Mouse (Mus musculus) megakaryocyte, embryonic 14.5 days (primary cell): ENCODE data around the gene Gm20388. TPM values are rescaled to one million over a fixed set of nuclear protein-coding genes. Genes with fewer than 3 reads are reported as not detected.

ENCODE experiments used
- H3K27me3 ChIP-seq: replicated peaks from 2 replicates; pipeline ENCODE3; 2012; ENCODE audit warnings: inconsistent platforms
- H3K36me3 ChIP-seq: replicated peaks from 2 replicates; pipeline ENCODE3; 2012; ENCODE audit warnings: low read length, inconsistent platforms, mixed read lengths
- H3K4me1 ChIP-seq: 2 replicates; pipeline ENCODE4 v1.6.1; 2012; ENCODE audit warnings: inconsistent platforms
- H3K4me3 ChIP-seq: replicated peaks from 2 replicates; pipeline ENCODE3; 2012; ENCODE audit warnings: moderate library complexity, mild to moderate bottlenecking, inconsistent platforms
- H3K9me3 ChIP-seq: 2 replicates; pipeline ENCODE4 v1.6.1; 2012; ENCODE audit warnings: inconsistent platforms
- FLI1 ChIP-seq: IDR thresholded peaks from 2 replicates; pipeline ENCODE4 v1.6.1; 2012; ENCODE audit warnings: low read length, inconsistent platforms, mixed read lengths
- GATA1 ChIP-seq: IDR thresholded peaks from 3 replicates; pipeline ENCODE4 v1.6.1; 2012; ENCODE audit warnings: mixed read lengths, low read length, inconsistent platforms, borderline replicate concordance
- polyA plus RNA-seq: library from polyadenylated mRNA; stranded (reverse); fragments of >175 nt; gene quantifications from 2 replicates; pipeline ENCODE4 v1.2.3, GENCODE M21; 2012; ENCODE audit warnings: low replicate concordance; ENCODE audit not compliant: insufficient read depth

The Gm20388 gene
- polyA plus RNA-seq, 1 experiment, result 111 TPM

GRCm38 (mm10) chr8:120321724-120322123 is 411.1 kb downstream of the Gm20388 start:
- no peak for TF ChIP-seq GATA1
- peaks cover 16% of the 10 kb centered on the region for H3K27me3 ChIP-seq
- no peaks in the 10 kb centered on the region for H3K9me3 ChIP-seq
- no peaks in the 10 kb centered on the region for H3K36me3 ChIP-seq
- peaks cover 69% of the 10 kb centered on the region for H3K4me1 ChIP-seq
- no peak overlapping the region for H3K4me3 ChIP-seq

GRCm38 (mm10) chr8:120322956-120323448 is 412.4 kb downstream of the Gm20388 start:
- peaks cover 82% of the 10 kb centered on the region for H3K4me1 ChIP-seq
- peaks cover 5% of the 10 kb centered on the region for H3K36me3 ChIP-seq
- H3K9me3 ChIP-seq, result no peaks in the 10 kb centered on the region
- TF ChIP-seq FLI1, result no peak
- TF ChIP-seq GATA1, result no peak
- peak overlapping the region; percentile 16 for H3K4me3 ChIP-seq
- peaks cover 4% of the 10 kb centered on the region for H3K27me3 ChIP-seq

- Histone ChIP-seq H3K4me1 (peaks cover 88% of the 10 kb centered on the region), H3K9me3 (no peaks in the 10 kb centered on the region), H3K27me3 (no peaks in the 10 kb centered on the region), H3K4me3 (peak overlapping the region; percentile 59), H3K36me3 (peaks cover 17% of the 10 kb centered on the region)
- TF ChIP-seq GATA1, result no peak
- TF ChIP-seq FLI1, result no peak
These were observed 413.9 kb downstream of the Gm20388 start for GRCm38 (mm10) chr8:120324555-120324954.

DNA sequence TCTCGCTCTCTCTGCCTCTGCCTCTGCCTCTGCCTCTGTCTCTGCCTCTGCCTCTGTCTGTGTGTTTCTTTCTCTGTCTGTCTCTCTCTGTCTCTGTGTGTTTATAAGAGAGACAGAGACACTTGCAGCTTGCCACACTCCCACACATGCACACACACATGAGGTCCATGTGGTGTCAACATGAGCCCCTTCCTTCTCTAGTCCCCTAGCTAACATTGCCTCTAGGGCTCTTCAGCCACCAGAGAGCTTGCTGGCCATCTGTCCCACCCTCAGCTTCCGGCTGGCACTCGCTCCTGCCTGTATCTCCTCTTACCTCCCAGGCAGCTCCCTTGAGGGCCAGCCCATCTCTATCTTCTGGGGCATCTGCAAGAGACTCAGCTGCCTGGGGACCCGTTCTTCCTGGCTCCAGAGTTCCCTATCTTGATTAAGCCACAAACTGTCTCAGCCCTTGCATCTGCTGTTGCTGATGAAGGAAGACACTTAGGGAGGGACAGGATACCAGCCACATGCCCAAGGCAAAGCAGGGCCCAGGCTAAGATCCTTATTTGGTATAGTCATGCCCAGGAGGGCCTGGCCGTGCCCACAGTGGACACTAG is 414.6 kb downstream of the Gm20388 start:
- Histone ChIP-seq H3K27me3 (no peaks in the 10 kb centered on the region), H3K9me3 (no peaks in the 10 kb centered on the region), H3K36me3 (peaks cover 24% of the 10 kb centered on the region), H3K4me1 (peaks cover 88% of the 10 kb centered on the region), H3K4me3 (peak overlapping the region; percentile 67)
- TF ChIP-seq GATA1 (no peak), FLI1 (no peak)

DNA sequence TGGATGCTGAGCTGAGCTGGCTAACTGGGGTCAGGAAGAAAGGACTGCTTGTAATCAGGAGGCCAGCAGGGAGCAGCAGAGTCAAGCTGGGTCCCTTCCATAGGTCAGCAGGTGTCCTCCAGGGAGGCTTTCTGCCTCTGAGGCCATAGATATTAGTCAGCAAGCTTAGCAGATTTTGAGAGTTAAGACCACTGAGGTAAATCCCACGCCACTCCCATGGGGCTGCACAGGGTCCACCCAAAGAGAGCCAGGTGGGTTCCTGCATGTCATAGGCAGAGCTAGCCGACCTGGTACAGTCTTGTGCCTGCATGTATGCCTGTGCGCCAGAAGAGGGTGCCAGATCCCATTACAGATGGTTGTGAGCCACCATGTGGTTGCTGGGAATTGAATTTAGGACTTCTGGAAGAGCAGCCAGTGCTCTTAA is 416.5 kb downstream of the Gm20388 start:
- Histone ChIP-seq H3K36me3 (peaks cover 40% of the 10 kb centered on the region), H3K9me3 (no peaks in the 10 kb centered on the region), H3K4me1 (peaks cover 100% of the 10 kb centered on the region), H3K27me3 (no peaks in the 10 kb centered on the region), H3K4me3 (no peak overlapping the region)
- TF ChIP-seq FLI1 (no peak), GATA1 (no peak)

GRCm38 (mm10) chr8:120328361-120329022 is 417.9 kb downstream of the Gm20388 start:
- TF ChIP-seq FLI1 (no peak), GATA1 (no peak)
- Histone ChIP-seq H3K9me3 (no peaks in the 10 kb centered on the region), H3K36me3 (peaks cover 40% of the 10 kb centered on the region), H3K27me3 (no peaks in the 10 kb centered on the region), H3K4me1 (peaks cover 100% of the 10 kb centered on the region), H3K4me3 (peak overlapping the region; percentile 70)

- Histone ChIP-seq H3K4me1 (peaks cover 100% of the 10 kb centered on the region), H3K9me3 (no peaks in the 10 kb centered on the region), H3K36me3 (peaks cover 40% of the 10 kb centered on the region)
These were observed 418.5 kb downstream of the Gm20388 start for GRCm38 (mm10) chr8:120329030-120329748.

DNA sequence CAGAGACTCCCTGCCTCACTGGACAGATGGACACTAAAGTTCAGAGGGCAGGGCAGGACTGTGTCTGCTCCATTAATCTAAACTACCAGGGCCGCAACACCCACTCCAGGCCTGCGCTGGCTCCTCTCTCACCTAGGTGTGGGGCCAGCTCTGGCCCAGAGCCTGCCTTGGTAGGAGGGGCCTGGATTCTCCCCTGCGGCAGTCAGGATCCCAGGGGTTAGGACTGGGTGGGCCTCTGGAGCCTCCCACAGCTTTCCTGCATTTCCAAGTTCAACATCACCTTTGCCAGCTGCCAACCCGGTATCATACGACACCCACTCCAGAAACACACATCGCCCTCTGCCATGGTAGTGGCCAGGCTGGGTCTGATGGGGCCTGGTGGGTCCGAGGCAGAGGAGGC is 420.4 kb downstream of the Gm20388 start:
- Histone ChIP-seq H3K9me3 (no peaks in the 10 kb centered on the region), H3K36me3 (peaks cover 40% of the 10 kb centered on the region), H3K4me1 (peaks cover 100% of the 10 kb centered on the region), H3K27me3 (no peaks in the 10 kb centered on the region), H3K4me3 (peak overlapping the region; percentile 92)
- TF ChIP-seq GATA1 (no peak), FLI1 (no peak)

More at GRCm38 (mm10) chr8:120329030-120329748, 418.5 kb downstream of the Gm20388 start:
- Histone ChIP-seq H3K4me3 (peak overlapping the region; percentile 70), H3K27me3 (no peaks in the 10 kb centered on the region)
- TF ChIP-seq GATA1, result no peak
- TF ChIP-seq FLI1, result no peak

DNA sequence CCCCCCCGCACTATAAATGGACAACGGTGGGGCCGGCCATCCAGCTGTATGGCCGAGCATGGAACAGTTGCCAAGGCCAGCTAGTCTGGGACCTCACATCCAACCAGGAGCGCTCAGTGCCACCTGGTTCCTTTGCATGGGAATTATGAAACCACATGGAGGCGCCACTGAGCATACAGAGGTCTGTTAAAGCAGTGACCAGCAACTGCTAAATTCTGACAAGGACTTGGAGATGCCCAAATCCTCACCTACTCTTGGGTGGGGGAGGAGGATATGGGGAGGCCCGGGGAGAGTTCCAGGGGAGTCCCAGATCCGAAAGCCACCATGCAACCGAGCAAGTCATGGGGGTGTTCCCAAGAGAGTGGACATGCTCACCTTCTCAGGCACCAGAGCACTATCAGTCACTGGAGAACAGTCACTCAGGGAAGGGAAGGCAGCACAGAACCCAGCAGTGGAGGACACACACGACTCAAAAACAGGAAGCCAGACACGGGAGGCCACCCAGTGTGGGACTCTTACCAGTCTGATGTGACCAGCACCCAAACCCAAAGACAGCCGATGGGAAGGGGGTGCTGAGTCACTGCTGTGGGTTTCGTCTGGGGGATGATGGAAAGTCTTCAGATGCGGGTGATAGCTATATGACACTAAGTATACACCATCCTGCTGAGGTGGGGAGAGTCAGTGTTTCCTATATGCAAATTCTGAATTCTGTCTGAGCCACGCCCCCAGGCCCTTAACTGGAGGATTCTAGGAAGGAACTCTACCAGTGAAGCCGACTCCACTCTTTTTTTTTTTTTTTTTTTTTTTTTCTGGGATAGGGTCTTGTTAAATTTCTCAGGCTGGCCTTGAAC is 422.0 kb downstream of the Gm20388 start:
- H3K4me3 ChIP-seq, result peak overlapping the region; percentile 92

More for the DNA sequence above, 422.0 kb downstream of the Gm20388 start:
- TF ChIP-seq FLI1 (no peak), GATA1 (no peak)
- no peaks in the 10 kb centered on the region for H3K9me3 ChIP-seq
- peaks cover 41% of the 10 kb centered on the region for H3K36me3 ChIP-seq
- no peaks in the 10 kb centered on the region for H3K27me3 ChIP-seq
- H3K4me1 ChIP-seq, result peaks cover 100% of the 10 kb centered on the region
